Comparison of ENCODE assay signal across 10 mouse cellular contexts in the genomic region with DNA sequence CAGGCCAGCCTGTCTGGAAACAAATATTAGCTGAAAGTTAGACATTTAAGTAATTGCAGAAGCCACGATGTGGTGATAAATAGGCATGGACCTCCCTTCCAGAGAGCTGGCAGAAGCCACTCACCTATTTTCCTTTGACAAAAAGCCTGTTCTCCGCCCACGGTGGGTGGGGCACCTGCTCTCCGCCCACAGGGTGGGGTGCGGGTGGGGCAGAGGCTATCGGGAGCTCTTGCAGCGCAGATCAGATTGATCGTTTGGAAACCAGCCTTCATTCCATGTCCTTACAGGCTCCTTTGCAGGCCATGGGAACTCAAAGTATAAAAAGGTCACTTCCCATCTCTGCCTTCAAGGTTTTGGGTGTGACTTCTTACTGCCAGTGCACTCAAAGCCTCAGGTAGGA. TPM values are rescaled to one million over a fixed set of nuclear protein-coding genes. Genes with fewer than 3 reads are reported as not detected.
DNase-seq lines count a peak whose midpoint lies in the region; ATAC-seq and TF ChIP-seq lines count a peak whose summit lies in the region.
"Had no signal": no experiment of that assay in that cellular context is flagged by ENCODE, and none has a peak within 500 bp of the region (broad histone marks: within the 10 kb centered on the region; RNA-seq: fewer than 3 reads in every experiment).

No protein-coding gene starts in this region.

- TF ChIP-seq CTCF in lung, embryonic 14.5 days (IDR thresholded peaks at IDR 0.05; ENCODE audit: low read depth) = no peak

- 18% methylated on average over 8 of the region's 8 CpGs for WGBS in heart, embryonic 16.5 days
- WGBS in embryonic facial prominence, embryonic 15.5 days = 32% methylated on average over 8 of the region's 8 CpGs
- WGBS in lung, embryonic 14.5 days = 17% methylated on average over 8 of the region's 8 CpGs

- H3K9me3 ChIP-seq in heart, embryonic 16.5 days (replicated peaks; ENCODE audit: control insufficient read depth, low read length) = no peaks in the 10 kb centered on the region
- no peaks in the 10 kb centered on the region for H3K9me3 ChIP-seq in embryonic facial prominence, embryonic 15.5 days (replicated peaks)
- no peaks in the 10 kb centered on the region for H3K9me3 ChIP-seq in lung, embryonic 14.5 days (ENCODE audit: low read depth, low read length)

- DNase-seq in heart, adult 11 months = no peak
- DNase-seq in ES-CJ7 (ENCODE audit: low read depth, low spot score) = peak; percentile 47
- DNase-seq in lung, embryonic 14.5 days = no peak
- DNase-seq in cerebellum, postnatal 14 days = no peak
- DNase-seq in right cerebral cortex, postnatal 10 days (ENCODE audit: low spot score in 2 of 2) = no peak
- DNase-seq in right cerebral cortex, postnatal 4 days = no peak
- DNase-seq: cerebellum, adult 9-10 months; kidney, adult 9 months had no signal

- no peaks in the 10 kb centered on the region for H3K27me3 ChIP-seq in heart, embryonic 16.5 days (ENCODE audit: control insufficient read depth, insufficient read depth, low read length)
- H3K27me3 ChIP-seq in embryonic facial prominence, embryonic 15.5 days = no peaks in the 10 kb centered on the region
- H3K27me3 ChIP-seq in lung, embryonic 14.5 days (ENCODE audit: insufficient read depth, low read length) = no peaks in the 10 kb centered on the region

- no peak overlapping the region for H3K27ac ChIP-seq in heart, embryonic 16.5 days (ENCODE audit: low read length)
- no peak overlapping the region for H3K27ac ChIP-seq in embryonic facial prominence, embryonic 15.5 days (replicated peaks)
- H3K27ac ChIP-seq in lung, embryonic 14.5 days (ENCODE audit: low read depth) = no peak overlapping the region

- no peaks in the 10 kb centered on the region for H3K36me3 ChIP-seq in heart, embryonic 16.5 days (ENCODE audit: control insufficient read depth, insufficient read depth)
- H3K36me3 ChIP-seq in embryonic facial prominence, embryonic 15.5 days = no peaks in the 10 kb centered on the region
- H3K36me3 ChIP-seq in lung, embryonic 14.5 days (ENCODE audit: insufficient read depth) = no peaks in the 10 kb centered on the region

- no peak for ATAC-seq in heart, embryonic 16.5 days (replicated peaks; ENCODE audit: extremely low read depth, insufficient read depth, low FRiP score)
- ATAC-seq in embryonic facial prominence, embryonic 15.5 days (ENCODE audit: insufficient number of reproducible peaks, low FRiP score, low TSS enrichment, low read depth) = no peak
- ATAC-seq in lung, embryonic 14.5 days (ENCODE audit: insufficient read depth) = no peak

- peak overlapping the region; percentile 42 for H3K4me2 ChIP-seq in heart, embryonic 16.5 days (ENCODE audit: low read depth, low read length)
- H3K4me2 ChIP-seq in embryonic facial prominence, embryonic 15.5 days (replicated peaks) = peak overlapping the region; percentile 18; the same call in 1 of the 2 replicates
- H3K4me2 ChIP-seq in lung, embryonic 14.5 days = peak overlapping the region; percentile 33

- no peak overlapping the region for H3K9ac ChIP-seq in heart, embryonic 16.5 days (ENCODE audit: low read length)
- no peak overlapping the region for H3K9ac ChIP-seq in embryonic facial prominence, embryonic 15.5 days
- no peak overlapping the region for H3K9ac ChIP-seq in lung, embryonic 14.5 days

- H3K4me3 ChIP-seq in heart, embryonic 16.5 days (ENCODE audit: low read length) = no peak overlapping the region
- H3K4me3 ChIP-seq in embryonic facial prominence, embryonic 15.5 days (replicated peaks) = no peak overlapping the region
- no peak overlapping the region for H3K4me3 ChIP-seq in lung, embryonic 14.5 days (ENCODE audit: low read depth, low read length)

- peaks cover 4% of the 10 kb centered on the region; the same call in 1 of the 2 replicates for H3K4me1 ChIP-seq in heart, embryonic 16.5 days (ENCODE audit: control insufficient read depth, insufficient read depth, low read length)
- H3K4me1 ChIP-seq in embryonic facial prominence, embryonic 15.5 days = peaks cover 4% of the 10 kb centered on the region; the same call in 1 of the 2 replicates
- no peaks in the 10 kb centered on the region for H3K4me1 ChIP-seq in lung, embryonic 14.5 days (ENCODE audit: insufficient read depth)

RNA-seq across cellular contexts. Expression of a gene that starts 9.5 kb away (rescaled TPM):
- polyA plus RNA-seq in heart, embryonic 16.5 days (2015; fragmentation: Nextera tagmentation; extraction: Ambion mirVana) = 276 and 293 TPM in 2 replicates
- 80.9 and 93.2 TPM in 2 replicates for polyA plus RNA-seq in embryonic facial prominence, embryonic 15.5 days (2015; fragmentation: Nextera tagmentation; extraction: Ambion mirVana)
- 102 and 109 TPM in 2 replicates for polyA plus RNA-seq in lung, embryonic 14.5 days (2014; fragmentation: Nextera tagmentation; extraction: Ambion mirVana)

RNA-seq across cellular contexts. Expression of a gene that starts 27.3 kb away (rescaled TPM):
- 28.3 and 31.9 TPM in 2 replicates for polyA plus RNA-seq in heart, embryonic 16.5 days (2015; fragmentation: Nextera tagmentation; extraction: Ambion mirVana)
- polyA plus RNA-seq in embryonic facial prominence, embryonic 15.5 days (2015; fragmentation: Nextera tagmentation; extraction: Ambion mirVana) = 41.4 and 48.0 TPM in 2 replicates
- polyA plus RNA-seq in lung, embryonic 14.5 days (2014; fragmentation: Nextera tagmentation; extraction: Ambion mirVana) = 47.0 and 47.2 TPM in 2 replicates
